Mouse (Mus musculus) CH12.LX (cell line): ENCODE data around the gene Sarnp. TPM values are rescaled to one million over a fixed set of nuclear protein-coding genes. Genes with fewer than 3 reads are reported as not detected.
A peak's percentile ranks its signal among the peaks of the same experiment; 100 is the strongest.

Source experiments
- DNase-seq: peaks from one replicate; pipeline ENCODE4 v3.0.0-alpha.2; 2013; ENCODE audit errors: extremely low read depth
- H3K27ac ChIP-seq: 2 replicates; pipeline ENCODE4 v1.5.1; 2012; ENCODE audit warnings: low read depth, mild to moderate bottlenecking, control low read depth, moderate library complexity; ENCODE audit not compliant: insufficient read depth
- H3K27me3 ChIP-seq: replicated peaks from 2 replicates; pipeline ENCODE3; 2012; ENCODE audit warnings: inconsistent platforms
- H3K36me3 ChIP-seq, 2 experiments: replicated peaks in 1 of 2; 2 replicates each; pipeline versions ENCODE3 to v1.6.1; 2012; ENCODE audit warnings: inconsistent platforms in 1 of 2, low read length in 1 of 2, mild to moderate bottlenecking in 1 of 2, mixed read lengths in 1 of 2, moderate library complexity in 1 of 2; ENCODE audit not compliant: control insufficient read depth in 1 of 2, insufficient read depth in 1 of 2
- H3K4me1 ChIP-seq, 2 experiments: 2 replicates each; pipeline ENCODE4 v1.6.1; 2012; ENCODE audit warnings: inconsistent platforms in 1 of 2, moderate library complexity in 1 of 2; ENCODE audit not compliant: insufficient read depth in 2 of 2, control insufficient read depth in 1 of 2
- H3K4me2 ChIP-seq: 2 replicates; pipeline ENCODE4 v1.6.1; 2012; ENCODE audit warnings: low read depth, mild to moderate bottlenecking, control low read depth; ENCODE audit not compliant: poor library complexity, insufficient read depth, severe bottlenecking
- H3K4me3 ChIP-seq, 3 experiments: fragments of 150-350 bp in 1 of 3; sonication (generic) in 1 of 3; replicated peaks in 1 of 3; 2 replicates each; pipeline versions ENCODE3 to v1.5.1; 2011 to 2012; ENCODE audit warnings: low read depth in 2 of 3, low read length in 2 of 3, mild to moderate bottlenecking in 2 of 3, moderate library complexity in 2 of 3, control low read depth in 1 of 3, improper control_type of control experiment in 1 of 3, inconsistent platforms in 1 of 3, mixed read lengths in 1 of 3; ENCODE audit not compliant: poor library complexity in 1 of 3
- H3K79me2 ChIP-seq: replicated peaks from 2 replicates; pipeline ENCODE4 v1.6.1; 2012; ENCODE audit warnings: mild to moderate bottlenecking, moderate library complexity; ENCODE audit not compliant: control insufficient read depth, poor library complexity, insufficient read depth, severe bottlenecking; ENCODE audit errors: extremely low read depth
- H3K9ac ChIP-seq: 2 replicates; pipeline ENCODE4 v1.6.1; 2012; ENCODE audit warnings: low read depth, mild to moderate bottlenecking, control low read depth, moderate library complexity; ENCODE audit not compliant: insufficient read depth
- H3K9me3 ChIP-seq: replicated peaks from 2 replicates; pipeline ENCODE3; 2012; ENCODE audit warnings: low read length, inconsistent platforms, mixed read lengths
- BHLHE40 ChIP-seq: IDR thresholded peaks from 2 replicates; pipeline ENCODE4 v1.6.1; 2011; ENCODE audit warnings: mild to moderate bottlenecking, low read depth, low read length, improper control_type of control experiment
- CHD1 ChIP-seq: IDR thresholded peaks from 2 replicates; pipeline ENCODE4 v1.6.1; 2012; ENCODE audit warnings: low read depth, low read length, improper control_type of control experiment, inconsistent platforms
- CHD2 ChIP-seq: IDR thresholded peaks from 2 replicates; pipeline ENCODE4 v1.6.1; 2011; ENCODE audit warnings: low read length, improper control_type of control experiment
- CTCF ChIP-seq, 2 experiments: IDR thresholded peaks in 1 of 2; conservative IDR thresholded peaks in 1 of 2; 2 replicates each; pipeline ENCODE4 v1.5.1; 2011 to 2012; ENCODE audit warnings: low read depth in 2 of 2, low read length in 2 of 2, improper control_type of control experiment in 1 of 2, inconsistent platforms in 1 of 2, mild to moderate bottlenecking in 1 of 2, moderate library complexity in 1 of 2
- E2F4 ChIP-seq: IDR thresholded peaks from 2 replicates; pipeline ENCODE4 v1.6.1; 2011; ENCODE audit warnings: low read depth, low read length, improper control_type of control experiment; ENCODE audit not compliant: insufficient replicate concordance
- ELF1 ChIP-seq: IDR thresholded peaks from 2 replicates; pipeline ENCODE4 v1.6.1; 2014; ENCODE audit warnings: low read depth, mild to moderate bottlenecking, inconsistent platforms, low read length, improper control_type of control experiment
- EP300 ChIP-seq: IDR thresholded peaks from 2 replicates; pipeline ENCODE4 v1.6.1; 2011; ENCODE audit warnings: low read length, improper control_type of control experiment
- ETS1 ChIP-seq: conservative IDR thresholded peaks from 2 replicates; pipeline ENCODE4 v1.6.1; 2012; ENCODE audit warnings: low read depth, mild to moderate bottlenecking, inconsistent platforms, low read length, improper control_type of control experiment, moderate library complexity
- GABPA ChIP-seq: IDR thresholded peaks from 2 replicates; pipeline ENCODE4 v1.6.1; 2012; ENCODE audit warnings: low read depth, low read length, improper control_type of control experiment, inconsistent platforms; ENCODE audit not compliant: insufficient replicate concordance
- HCFC1 ChIP-seq: IDR thresholded peaks from 2 replicates; pipeline ENCODE4 v1.6.1; 2012; ENCODE audit warnings: low read depth, mild to moderate bottlenecking, inconsistent platforms, low read length, improper control_type of control experiment
- IRF4 ChIP-seq: IDR thresholded peaks from 2 replicates; pipeline ENCODE4 v1.6.1; 2014; ENCODE audit warnings: low read depth, mild to moderate bottlenecking, inconsistent platforms, low read length, improper control_type of control experiment
- JUN ChIP-seq: IDR thresholded peaks from 2 replicates; pipeline ENCODE4 v1.6.1; 2011; ENCODE audit warnings: low read depth, mild to moderate bottlenecking, low read length, improper control_type of control experiment, moderate library complexity; ENCODE audit not compliant: insufficient read depth
- MAX ChIP-seq: IDR thresholded peaks from 2 replicates; pipeline ENCODE4 v1.6.1; 2011; ENCODE audit warnings: low read length, improper control_type of control experiment
- MAZ ChIP-seq: IDR thresholded peaks from 2 replicates; pipeline ENCODE4 v1.6.1; 2012; ENCODE audit warnings: low read depth, mild to moderate bottlenecking, inconsistent platforms, low read length, improper control_type of control experiment, moderate library complexity
- MEF2A ChIP-seq: IDR thresholded peaks from 2 replicates; pipeline ENCODE4 v1.6.1; 2014; ENCODE audit warnings: low read depth, mild to moderate bottlenecking, inconsistent platforms, low read length, improper control_type of control experiment, borderline replicate concordance
- MXI1 ChIP-seq: IDR thresholded peaks from 2 replicates; pipeline ENCODE4 v1.6.1; 2011; ENCODE audit warnings: mild to moderate bottlenecking, low read depth, low read length, improper control_type of control experiment
- MYC ChIP-seq: IDR thresholded peaks from 2 replicates; pipeline ENCODE4 v1.6.1; 2011; ENCODE audit warnings: low read depth, mild to moderate bottlenecking, improper control_type of control experiment, low read length
- NELFE ChIP-seq: IDR thresholded peaks from 2 replicates; pipeline ENCODE4 v1.6.1; 2011; ENCODE audit warnings: low read depth, low read length, improper control_type of control experiment
- NRF1 ChIP-seq: IDR thresholded peaks from 2 replicates; pipeline ENCODE4 v1.6.1; 2014; ENCODE audit warnings: low read depth, mild to moderate bottlenecking, inconsistent platforms, low read length, improper control_type of control experiment, moderate library complexity
- PAX5 ChIP-seq: IDR thresholded peaks from 2 replicates; pipeline ENCODE4 v1.6.1; 2012; ENCODE audit warnings: low read length, inconsistent platforms, mixed read lengths
- POLR2A ChIP-seq: IDR thresholded peaks from 2 replicates; pipeline ENCODE4 v1.6.1; 2011; ENCODE audit warnings: low read depth, mild to moderate bottlenecking, improper control_type of control experiment, low read length
- POLR2AphosphoS2 ChIP-seq: IDR thresholded peaks from 2 replicates; pipeline ENCODE4 v1.6.1; 2011; ENCODE audit warnings: low read depth, low read length, improper control_type of control experiment
- RCOR1 ChIP-seq: conservative IDR thresholded peaks from 2 replicates; pipeline ENCODE4 v1.6.1; 2012; ENCODE audit warnings: low read depth, mild to moderate bottlenecking, inconsistent platforms, low read length, improper control_type of control experiment
- TBP ChIP-seq: conservative IDR thresholded peaks from 2 replicates; pipeline ENCODE4 v1.6.1; 2011; ENCODE audit warnings: low read depth, low read length, improper control_type of control experiment
- TCF12 ChIP-seq: IDR thresholded peaks from 2 replicates; pipeline ENCODE4 v1.6.1; 2014; ENCODE audit warnings: low read depth, mild to moderate bottlenecking, inconsistent platforms, low read length, improper control_type of control experiment
- UBTF ChIP-seq: IDR thresholded peaks from 2 replicates; pipeline ENCODE4 v1.6.1; 2012; ENCODE audit warnings: low read depth, mild to moderate bottlenecking, inconsistent platforms, low read length, improper control_type of control experiment, moderate library complexity
- USF1 ChIP-seq: IDR thresholded peaks from 2 replicates; pipeline ENCODE4 v1.6.1; 2014; ENCODE audit warnings: low read depth, mild to moderate bottlenecking, inconsistent platforms, low read length, improper control_type of control experiment
- ZKSCAN1 ChIP-seq: IDR thresholded peaks from 2 replicates; pipeline ENCODE4 v1.6.1; 2012; ENCODE audit warnings: low read depth, inconsistent platforms, low read length, improper control_type of control experiment, borderline replicate concordance
- ZNF384 ChIP-seq: IDR thresholded peaks from 2 replicates; pipeline ENCODE4 v1.6.1; 2012; ENCODE audit warnings: low read depth, low read length, improper control_type of control experiment, inconsistent platforms
- dilution Hi-C: fragments of 300-500 bp; cut with MboI; formaldehyde crosslinking; loops from 2 replicates; pipeline ENCODE4 v1.14.3; 2020; ENCODE audit warnings: low sequenced_read_pairs; ENCODE audit not compliant: extremely low pct_unique_long_range_greater_than_20kb, extremely low pct_ligation_motif_present
- in situ Hi-C: fragments of 300-500 bp; cut with MboI; formaldehyde crosslinking; loops from 3 replicates; pipeline ENCODE4 v1.14.3; 2019; ENCODE audit warnings: low sequenced_read_pairs, low pct_ligation_motif_present, low pct_unique_long_range_greater_than_20kb, mixed read lengths
- polyA plus RNA-seq: library from polyadenylated mRNA; unstranded; fragments of >175 nt; gene quantifications from 2 replicates; pipeline ENCODE4 v1.2.1, GENCODE M21; 2012; ENCODE audit warnings: low read depth; ENCODE audit not compliant: insufficient read length
- total RNA-seq, 2 experiments: library from RNA; depleted of rRNA; stranded (reverse); fragments of 300-350 nt in 1 of 2; fragments of >200 nt in 1 of 2; gene quantifications; 2 replicates each; pipeline ENCODE4 v1.2.3; 2012 to 2014

Sarnp gene
- total and polyA plus RNA-seq, 3 experiments = 75.4 to 283 (median 170) TPM

GRCm38 (mm10) chr10:128804271-128805091 lies 12.7 kb upstream of the Sarnp start, which contains the start of gene Tmem198b:
Gene Tmem198b (minus strand): TSS chr10:128804370.
- Histone ChIP-seq H3K4me3 (peak within 1 kb of the TSS; percentile 72 to 94 (median 86)), H3K9ac (peak within 1 kb of the TSS; percentile 55), H3K4me2 (peak within 1 kb of the TSS; percentile 63), H3K27ac (peak within 1 kb of the TSS; percentile 87), H3K27me3 (no peaks in the 10 kb centered on the region), H3K36me3 (peaks cover 10 to 34% of the 10 kb centered on the region in 2 experiments), H3K4me1 (peaks cover 13 to 28% of the 10 kb centered on the region in 2 experiments), H3K79me2 (peaks cover 33% of the 10 kb centered on the region), H3K9me3 (no peaks in the 10 kb centered on the region)
- dilution Hi-C loops (no loop called here), in situ Hi-C loops (no loop called here)
- TF ChIP-seq MAZ = peak; percentile 67; the same call in 1 of the 2 replicates
- no peak; the same call in 1 of the 2 replicates for TF ChIP-seq EP300
- TF ChIP-seq POLR2AphosphoS2 = no peak
- no peak for TF ChIP-seq ZKSCAN1
- no peak for TF ChIP-seq JUN
- TF ChIP-seq UBTF = no peak; the same call in 1 of the 2 replicates
- no peak for TF ChIP-seq CTCF (conservative IDR thresholded peaks at IDR 0.05 in 1 of 2, IDR thresholded peaks at IDR 0.05 in 1 of 2; ENCODE audit: low read depth in 2 of 2, low read length in 2 of 2)
- no peak for TF ChIP-seq MXI1
- TF ChIP-seq E2F4 = no peak
- TF ChIP-seq TBP = peak; percentile 58; the same call in 1 of the 2 replicates
- TF ChIP-seq ELF1 = peak; percentile 25; the same call in 1 of the 2 replicates
- no peak for TF ChIP-seq NRF1
- TF ChIP-seq PAX5 = no peak
- TF ChIP-seq IRF4 = peak; percentile 33; the same call in 1 of the 2 replicates
- TF ChIP-seq CHD2 = peak; percentile 64
- TF ChIP-seq RCOR1 = no peak
- TF ChIP-seq GABPA = no peak
- TF ChIP-seq MAX = peak; percentile 41; the same call in 1 of the 2 replicates
- TF ChIP-seq NELFE = 0 out of 2 replicates have a peak, but pooled peaks have one; percentile 48
- TF ChIP-seq MEF2A = no peak
- TF ChIP-seq BHLHE40 = peak; percentile 52; the same call in 1 of the 2 replicates
- TF ChIP-seq MYC = no peak
- TF ChIP-seq USF1 = no peak
- no peak; the same call in 1 of the 2 replicates for TF ChIP-seq HCFC1
- TF ChIP-seq CHD1 = peak; percentile 97
- no peak for TF ChIP-seq ZNF384
- TF ChIP-seq POLR2A = peak; percentile 62
- TF ChIP-seq TCF12 = no peak
- no peak; the same call in 1 of the 2 replicates for TF ChIP-seq ETS1
- peak; percentile 74 for DNase-seq
